In genomic region chr3:153720922-153721321, GRCm38 (mm10) we compare ENCODE assay signal across 17 mouse cellular contexts. TPM values are rescaled to one million over a fixed set of nuclear protein-coding genes. Genes with fewer than 3 reads are reported as not detected.
DNase-seq lines count a peak whose midpoint lies in the region; ATAC-seq and TF ChIP-seq lines count a peak whose summit lies in the region.
"Had no signal": no experiment of that assay in that cellular context is flagged by ENCODE, and none has a peak within 500 bp of the region (broad histone marks: within the 10 kb centered on the region; RNA-seq: fewer than 3 reads in every experiment).

No protein-coding gene starts in this region.

- TF ChIP-seq EP300 in heart, adult 2 months (IDR thresholded peaks at IDR 0.05; ENCODE audit: insufficient read depth, low read depth, low read length), result no peak

- H3K36me3 ChIP-seq in heart, embryonic 10.5 days, result no peaks in the 10 kb centered on the region
- H3K36me3 ChIP-seq in heart, adult 2 months (ENCODE audit: control insufficient read depth, insufficient read depth, low read length), result no peaks in the 10 kb centered on the region
- H3K36me3 ChIP-seq in liver, embryonic 12.5 days, result peaks cover 2% of the 10 kb centered on the region; the same call in 1 of the 2 replicates
- no peaks in the 10 kb centered on the region for H3K36me3 ChIP-seq in midbrain, embryonic 16.5 days (ENCODE audit: control insufficient read depth, insufficient read depth, low read length)
- H3K36me3 ChIP-seq: hindbrain, embryonic 12.5 days; limb, embryonic 13.5 days; midbrain, embryonic 13.5 days had no signal

- peaks cover 59% of the 10 kb centered on the region for H3K4me1 ChIP-seq in heart, embryonic 10.5 days
- peaks cover 8% of the 10 kb centered on the region for H3K4me1 ChIP-seq in heart, adult 2 months (ENCODE audit: control insufficient read depth, insufficient read depth, low read length)
- peaks cover 92% of the 10 kb centered on the region for H3K4me1 ChIP-seq in liver, embryonic 12.5 days
- H3K4me1 ChIP-seq in midbrain, embryonic 16.5 days (ENCODE audit: control insufficient read depth, insufficient read depth, low read length), result peaks cover 21% of the 10 kb centered on the region

- DNase-seq in heart, embryonic 10.5 days (ENCODE audit: low spot score), result no peak
- DNase-seq in heart, adult 2 months, result no peak
- peak; percentile 17 to 32 for DNase-seq in spleen, postnatal 36 days (ENCODE audit: low spot score in 2 of 2)
- no peak for DNase-seq in spleen, adult 12 weeks (ENCODE audit: low spot score)
- no peak for DNase-seq in embryo, embryonic 11 days
- no peak for DNase-seq in gastrocnemius, adult 2 months
- DNase-seq: adrenal gland, postnatal 36 days; cerebellum, postnatal 36 days; gastrocnemius, postnatal 25 days; kidney, postnatal 36 days; thymus, postnatal 4 days had no signal

- H3K27ac ChIP-seq in heart, embryonic 10.5 days, result peak overlapping the region; percentile 67
- H3K27ac ChIP-seq in heart, adult 2 months, result no peak overlapping the region
- peak overlapping the region; percentile 79 for H3K27ac ChIP-seq in liver, embryonic 12.5 days
- no peak overlapping the region for H3K27ac ChIP-seq in midbrain, embryonic 16.5 days (ENCODE audit: low read length)
- no peak overlapping the region for H3K27ac ChIP-seq in gastrocnemius, adult 2 months
- H3K27ac ChIP-seq: hindbrain, embryonic 12.5 days; limb, embryonic 13.5 days; midbrain, embryonic 13.5 days had no signal

- TF ChIP-seq POLR2A in heart, adult 2 months (IDR thresholded peaks at IDR 0.05; ENCODE audit: insufficient read depth, low read depth, low read length), result no peak

- no peak for TF ChIP-seq CTCF in heart, adult 2 months (IDR thresholded peaks at IDR 0.05)
- TF ChIP-seq CTCF in gastrocnemius, adult 2 months (IDR thresholded peaks at IDR 0.05), result no peak

- intact Hi-C loops in heart, adult 2 months (cut with DNase I), result loop anchor here (5.0 kb wide), 2 partner anchors 34 to 64 kb away; no protein-coding TSS in a partner anchor
- intact Hi-C loops in gastrocnemius, adult 2 months (cut with DNase I), result no loop called here

- H3K79me2 ChIP-seq in heart, adult 2 months (replicated peaks; ENCODE audit: control insufficient read depth, insufficient read depth, low read length), result no peaks in the 10 kb centered on the region

- WGBS in heart, embryonic 10.5 days, result 50% methylated on average over 4 of the region's 4 CpGs
- WGBS in heart, adult 2 months, result 52% methylated on average over 4 of the region's 4 CpGs
- 17% methylated on average over 4 of the region's 4 CpGs for WGBS in liver, embryonic 12.5 days (ENCODE audit: insufficient replicate concordance)
- WGBS in midbrain, embryonic 16.5 days, result 76% methylated on average over 4 of the region's 4 CpGs

- no peaks in the 10 kb centered on the region for H3K9me3 ChIP-seq in heart, embryonic 10.5 days
- H3K9me3 ChIP-seq in liver, embryonic 12.5 days (replicated peaks), result no peaks in the 10 kb centered on the region
- no peaks in the 10 kb centered on the region for H3K9me3 ChIP-seq in midbrain, embryonic 16.5 days (replicated peaks; ENCODE audit: control insufficient read depth, low read length, poor library complexity, severe bottlenecking)
- H3K9me3 ChIP-seq: hindbrain, embryonic 12.5 days; limb, embryonic 13.5 days; midbrain, embryonic 13.5 days had no signal

- H3K9ac ChIP-seq in heart, adult 2 months (ENCODE audit: low read depth, low read length), result no peak overlapping the region
- H3K9ac ChIP-seq in liver, embryonic 12.5 days, result peak overlapping the region; percentile 51
- no peak overlapping the region for H3K9ac ChIP-seq in midbrain, embryonic 16.5 days (ENCODE audit: low read depth, low read length)
- H3K9ac ChIP-seq: hindbrain, embryonic 12.5 days; limb, embryonic 13.5 days; midbrain, embryonic 13.5 days had no signal

- peak overlapping the region; percentile 84 for H3K4me2 ChIP-seq in liver, embryonic 12.5 days
- H3K4me2 ChIP-seq in midbrain, embryonic 16.5 days (ENCODE audit: low read length), result no peak overlapping the region
- H3K4me2 ChIP-seq: hindbrain, embryonic 12.5 days; limb, embryonic 13.5 days; midbrain, embryonic 13.5 days had no signal

- H3K27me3 ChIP-seq in heart, embryonic 10.5 days (ENCODE audit: insufficient read depth, poor library complexity, severe bottlenecking), result peaks cover 9% of the 10 kb centered on the region; the same call in 1 of the 2 replicates
- H3K27me3 ChIP-seq in heart, adult 2 months (ENCODE audit: control insufficient read depth, insufficient read depth, low read length), result no peaks in the 10 kb centered on the region
- no peaks in the 10 kb centered on the region; the same call in 1 of the 2 replicates for H3K27me3 ChIP-seq in liver, embryonic 12.5 days (replicated peaks)
- H3K27me3 ChIP-seq in midbrain, embryonic 16.5 days (ENCODE audit: control insufficient read depth, insufficient read depth, low read depth, low read length), result no peaks in the 10 kb centered on the region
- H3K27me3 ChIP-seq: limb, embryonic 13.5 days had no signal

- no peak for ATAC-seq in liver, embryonic 12.5 days
- no peak for ATAC-seq in midbrain, embryonic 16.5 days
- ATAC-seq: intestine, postnatal 0 days; midbrain, embryonic 13.5 days had no signal

- peak overlapping the region; percentile 18; the same call in 1 of the 2 replicates for H3K4me3 ChIP-seq in heart, embryonic 10.5 days
- no peak overlapping the region for H3K4me3 ChIP-seq in heart, adult 2 months
- H3K4me3 ChIP-seq in liver, embryonic 12.5 days, result peak overlapping the region; percentile 81
- H3K4me3 ChIP-seq in midbrain, embryonic 16.5 days (ENCODE audit: low read depth, low read length), result no peak overlapping the region
- no peak overlapping the region for H3K4me3 ChIP-seq in gastrocnemius, adult 2 months
- H3K4me3 ChIP-seq: hindbrain, embryonic 12.5 days; limb, embryonic 13.5 days; midbrain, embryonic 13.5 days had no signal

RNA-seq across cellular contexts. Expression of gene St6galnac3, which starts 4.1 kb away (rescaled TPM):
- polyA plus RNA-seq in heart, embryonic 10.5 days (2016; fragmentation: Nextera tagmentation; extraction: Ambion mirVana), result 26.7 and 38.4 TPM in 2 replicates
- total RNA-seq in heart, adult 2 months (2021), result 1 to 10 TPM; 4.9 to 5.2 TPM
- 2.2 and 4.7 TPM in 2 replicates for polyA plus RNA-seq in heart, adult 2 months (2012; rRNA removed)
- polyA plus RNA-seq in liver, embryonic 12.5 days (2016; fragmentation: Nextera tagmentation; extraction: Ambion mirVana), result 12.9 and 13.6 TPM in 2 replicates
- polyA plus RNA-seq in midbrain, embryonic 16.5 days (2015; fragmentation: Nextera tagmentation; extraction: Ambion mirVana), result 19.1 and 21.5 TPM in 2 replicates
- total RNA-seq in gastrocnemius, adult 2 months (2021), result 1 to 10 TPM; 1.3 to 2.6 TPM

Comparison
In these comparisons a context has a peak if more than half of its experiments do, and no peak if none do; other contexts are left out.
1. DNase-seq: peak in spleen, postnatal 36 days (2 of 2); none in heart, embryonic 10.5 days (single experiment), heart, adult 2 months (0 of 2), spleen, adult 12 weeks (single experiment), embryo, embryonic 11 days (single experiment) and gastrocnemius, adult 2 months (single experiment).
2. H3K27ac ChIP-seq: peak in heart, embryonic 10.5 days (single experiment) and liver, embryonic 12.5 days (single experiment); none in heart, adult 2 months (single experiment), midbrain, embryonic 16.5 days (single experiment) and gastrocnemius, adult 2 months (single experiment).
3. H3K4me3 ChIP-seq: peak in heart, embryonic 10.5 days (single experiment) and liver, embryonic 12.5 days (single experiment); none in heart, adult 2 months (single experiment), midbrain, embryonic 16.5 days (single experiment) and gastrocnemius, adult 2 months (single experiment).